Mouse (Mus musculus): ENCODE measurements around the gene Mdc1.

- TF ChIP-seq CTCF (IDR thresholded peaks at IDR 0.05; ENCODE audit: borderline replicate concordance, insufficient read depth, low read depth, low read length) (no peak), POLR2A (IDR thresholded peaks at IDR 0.05; ENCODE audit: borderline replicate concordance, insufficient read depth, low read length) (no peak)
These were observed 44.5 kb upstream of the Mdc1 start for GRCm38 (mm10) chr17:35796835-35797234.

All from cerebellum, adult 2 months (tissue).